Mouse (Mus musculus) left cerebral cortex, postnatal 10 days (tissue): ENCODE results near the gene Prok2. TPM values are rescaled to one million over a fixed set of nuclear protein-coding genes. Genes with fewer than 3 reads are reported as not detected.
A peak's percentile ranks its signal among the peaks of the same experiment; 100 is the strongest.

Experiments used
- DNase-seq, 2 experiments: peaks; one replicate each; pipeline ENCODE4 v3.0.0; 2021 to 2022; ENCODE audit warnings: low spot score in 2 of 2, mixed read lengths in 1 of 2; ENCODE audit errors: extremely low spot score in 1 of 2
- intact Hi-C: fragments of 180-260 bp; cut with DNase I; formaldehyde crosslinking; loops from one replicate; pipeline ENCODE4 v1.15.1; 2025
- total RNA-seq, 2 experiments: library from RNA; stranded (reverse); gene quantifications; 2 replicates each; pipeline ENCODE4 v1.2.3; 2021

Gene Prok2
- total RNA-seq, 2 experiments from 2014 or later: 1.1 to 1.7 TPM

GRCm38 (mm10) chr6:99711576-99712101 is 14.6 kb downstream of the Prok2 start:
- DNase-seq: no peak
- intact Hi-C loops: no loop called here

GRCm38 (mm10) chr6:99700484-99700883 is 25.7 kb downstream of the Prok2 start:
- intact Hi-C loops: no loop called here

GRCm38 (mm10) chr6:99692916-99693841 is 33.0 kb downstream of the Prok2 start:
- DNase-seq: peak in 1 of 2 experiments; percentile 49
- intact Hi-C loops: no loop called here

More at GRCm38 (mm10) chr6:99700484-99700883, 25.7 kb downstream of the Prok2 start:
- DNase-seq: no peak

GRCm38 (mm10) chr6:99692206-99692915 is 33.8 kb downstream of the Prok2 start, which contains the start of gene Gpr27:
Gene Gpr27 (plus strand): TSS chr6:99692679.
- peak in 1 of 2 experiments; percentile 75 for DNase-seq
- intact Hi-C loops: no loop called here

GRCm38 (mm10) chr6:99691666-99692205 is 34.5 kb downstream of the Prok2 start:
- no peak for DNase-seq
- intact Hi-C loops: no loop called here

GRCm38 (mm10) chr6:99688513-99688912 is 37.7 kb downstream of the Prok2 start:
- intact Hi-C loops: no loop called here
- DNase-seq: no peak

GRCm38 (mm10) chr6:99684899-99685298 is 41.3 kb downstream of the Prok2 start:
- intact Hi-C loops: loop anchor here (2.0 kb wide), 1 partner anchor 32 kb away; no protein-coding TSS in a partner anchor
- DNase-seq: no peak

GRCm38 (mm10) chr6:99683974-99684373 is 42.2 kb downstream of the Prok2 start:
- no peak for DNase-seq
- intact Hi-C loops: loop anchor here (2.0 kb wide), 1 partner anchor 31 kb away; no protein-coding TSS in a partner anchor

- no peak for DNase-seq
- intact Hi-C loops: loop anchor here (10.0 kb wide), 1 partner anchor 1197 kb away; no protein-coding TSS in a partner anchor
These were observed 48.1 kb downstream of the Prok2 start for GRCm38 (mm10) chr6:99678108-99678507.

GRCm38 (mm10) chr6:99677325-99677724 is 48.9 kb downstream of the Prok2 start:
- DNase-seq: no peak
- intact Hi-C loops: loop anchor here (10.0 kb wide), 1 partner anchor 1197 kb away; no protein-coding TSS in a partner anchor

- intact Hi-C loops: loop anchor here (10.0 kb wide), 1 partner anchor 1200 kb away; no protein-coding TSS in a partner anchor
- no peak for DNase-seq
These were observed 51.7 kb downstream of the Prok2 start for GRCm38 (mm10) chr6:99674482-99674881.

GRCm38 (mm10) chr6:99671768-99672167 is 54.4 kb downstream of the Prok2 start:
- intact Hi-C loops: loop anchor here (10.0 kb wide), 1 partner anchor 1203 kb away; no protein-coding TSS in a partner anchor
- DNase-seq: no peak

GRCm38 (mm10) chr6:99670481-99671119 is 55.6 kb downstream of the Prok2 start:
- intact Hi-C loops: loop anchor here (10.0 kb wide), 1 partner anchor 1204 kb away; no protein-coding TSS in a partner anchor
- DNase-seq: peak; percentile 59 to 70

- intact Hi-C loops: loop anchor here (10.0 kb wide), 1 partner anchor 1205 kb away; no protein-coding TSS in a partner anchor
These were observed 56.5 kb downstream of the Prok2 start for GRCm38 (mm10) chr6:99669481-99670325.

GRCm38 (mm10) chr6:99667290-99667689 is 58.9 kb downstream of the Prok2 start:
- no peak for DNase-seq
- intact Hi-C loops: no loop called here

More at GRCm38 (mm10) chr6:99669481-99670325, 56.5 kb downstream of the Prok2 start:
- peak; percentile 84 to 85 for DNase-seq

- DNase-seq: peak in 1 of 2 experiments; percentile 65
- intact Hi-C loops: no loop called here
These were observed 59.6 kb downstream of the Prok2 start, which contains the start of the genes Eif4e3 and Gm20696 for GRCm38 (mm10) chr6:99666318-99667171. Gene Eif4e3 (minus strand): TSS chr6:99666771. Gene Gm20696 (minus strand): TSS chr6:99666797.
